Mouse (Mus musculus): ENCODE data around the gene Kank2. TPM values are rescaled to one million over a fixed set of nuclear protein-coding genes. Genes with fewer than 3 reads are reported as not detected.
"Not testable (repeated sequence)": the region's sequence is repeated elsewhere in the genome, so short reads cannot be mapped to it uniquely, and the experiment has no call there.

The Kank2 gene
- polyA plus RNA-seq, 1 experiment from 2014 or later: 16.0 TPM

- WGBS: 46% methylated on average over 3 of the region's 3 CpGs
- Histone ChIP-seq H3K4me3 (peak overlapping the region; percentile 95), H3K9ac (peak overlapping the region; percentile 98), H3K27me3 (replicated peaks) (no peaks in the 10 kb centered on the region), H3K9me3 (no peaks in the 10 kb centered on the region), H3K36me3 (peaks cover 60% of the 10 kb centered on the region), H3K27ac (replicated peaks) (peak overlapping the region; percentile 96), H3K4me2 (peak overlapping the region; percentile 73), H3K4me1 (peaks cover 69% of the 10 kb centered on the region)
- no peak for ATAC-seq (ENCODE audit: extremely low read depth, insufficient number of reproducible peaks, low FRiP score, low TSS enrichment)
These were observed 2.3 kb downstream of the Kank2 start for GRCm38 (mm10) chr9:21796259-21796658.

GRCm38 (mm10) chr9:21795579-21795978, 3.0 kb downstream of the Kank2 start:
- Histone ChIP-seq H3K4me1 (peaks cover 72% of the 10 kb centered on the region), H3K36me3 (peaks cover 60% of the 10 kb centered on the region), H3K27me3 (replicated peaks) (no peaks in the 10 kb centered on the region), H3K4me3 (peak overlapping the region; percentile 95; the same call in 1 of the 2 replicates), H3K27ac (replicated peaks) (peak overlapping the region; percentile 96; the same call in 1 of the 2 replicates), H3K9me3 (no peaks in the 10 kb centered on the region), H3K9ac (peak overlapping the region; percentile 98), H3K4me2 (peak overlapping the region; percentile 73)
- no peak for ATAC-seq (ENCODE audit: extremely low read depth, insufficient number of reproducible peaks, low FRiP score, low TSS enrichment)
- WGBS: 80% methylated on average over 5 of the region's 5 CpGs

- no peak overlapping the region for H3K27ac ChIP-seq (replicated peaks)
- no peak overlapping the region for H3K4me3 ChIP-seq
- H3K4me1 ChIP-seq: peaks cover 78% of the 10 kb centered on the region
- H3K36me3 ChIP-seq: peaks cover 61% of the 10 kb centered on the region
- no peak for ATAC-seq (ENCODE audit: extremely low read depth, insufficient number of reproducible peaks, low FRiP score, low TSS enrichment)
- H3K9me3 ChIP-seq: no peaks in the 10 kb centered on the region
- H3K4me2 ChIP-seq: no peak overlapping the region
- H3K27me3 ChIP-seq (replicated peaks): no peaks in the 10 kb centered on the region
- no peak overlapping the region for H3K9ac ChIP-seq
- 91% methylated on average over 25 of the region's 25 CpGs for WGBS
These were observed 3.6 kb downstream of the Kank2 start for GRCm38 (mm10) chr9:21794925-21795324.

GRCm38 (mm10) chr9:21794344-21794834, 4.2 kb downstream of the Kank2 start:
- no peaks in the 10 kb centered on the region for H3K9me3 ChIP-seq
- no peak overlapping the region for H3K27ac ChIP-seq (replicated peaks)
- H3K4me3 ChIP-seq: no peak overlapping the region
- WGBS: 93% methylated on average over 18 of the region's 18 CpGs
- H3K27me3 ChIP-seq (replicated peaks): no peaks in the 10 kb centered on the region
- H3K4me2 ChIP-seq: no peak overlapping the region
- no peak overlapping the region for H3K9ac ChIP-seq
- ATAC-seq (ENCODE audit: extremely low read depth, insufficient number of reproducible peaks, low FRiP score, low TSS enrichment): no peak
- H3K36me3 ChIP-seq: peaks cover 65% of the 10 kb centered on the region
- peaks cover 78% of the 10 kb centered on the region for H3K4me1 ChIP-seq

GRCm38 (mm10) chr9:21793507-21793906, 5.0 kb downstream of the Kank2 start:
- H3K9ac ChIP-seq; H3K4me3 ChIP-seq; H3K4me2 ChIP-seq; H3K27me3 ChIP-seq (replicated peaks); H3K9me3 ChIP-seq; ATAC-seq (ENCODE audit: extremely low read depth, insufficient number of reproducible peaks, low FRiP score, low TSS enrichment); H3K27ac ChIP-seq (replicated peaks): not testable (repeated sequence)
- 89% methylated on average over 6 of the region's 6 CpGs for WGBS
- Histone ChIP-seq H3K36me3 (peaks cover 74% of the 10 kb centered on the region), H3K4me1 (peaks cover 77% of the 10 kb centered on the region)

- no peak for ATAC-seq (ENCODE audit: extremely low read depth, insufficient number of reproducible peaks, low FRiP score, low TSS enrichment)
- Histone ChIP-seq H3K9me3 (no peaks in the 10 kb centered on the region), H3K9ac (peak overlapping the region; percentile 51), H3K27me3 (replicated peaks) (no peaks in the 10 kb centered on the region), H3K4me1 (peaks cover 86% of the 10 kb centered on the region), H3K4me3 (peak overlapping the region; percentile 13; the same call in 1 of the 2 replicates), H3K4me2 (peak overlapping the region; percentile 44), H3K36me3 (peaks cover 82% of the 10 kb centered on the region), H3K27ac (replicated peaks) (peak overlapping the region; percentile 83)
- 30% methylated on average over 8 of the region's 8 CpGs for WGBS
These were observed 5.9 kb downstream of the Kank2 start for GRCm38 (mm10) chr9:21792644-21793043.

- Histone ChIP-seq H3K9ac (peak overlapping the region; percentile 51), H3K27ac (replicated peaks) (peak overlapping the region; percentile 83), H3K27me3 (replicated peaks) (no peaks in the 10 kb centered on the region), H3K4me2 (peak overlapping the region; percentile 44), H3K4me3 (peak overlapping the region; percentile 0; the same call in 1 of the 2 replicates), H3K4me1 (peaks cover 85% of the 10 kb centered on the region), H3K9me3 (no peaks in the 10 kb centered on the region), H3K36me3 (peaks cover 90% of the 10 kb centered on the region)
- 37% methylated on average over 8 of the region's 8 CpGs for WGBS
- peak; percentile 48; the same call in 1 of the 2 replicates for ATAC-seq (ENCODE audit: extremely low read depth, insufficient number of reproducible peaks, low FRiP score, low TSS enrichment)
These were observed 6.7 kb downstream of the Kank2 start for GRCm38 (mm10) chr9:21791861-21792260.

- Histone ChIP-seq H3K9me3 (no peaks in the 10 kb centered on the region), H3K9ac (peak overlapping the region; percentile 58), H3K36me3 (peaks cover 97% of the 10 kb centered on the region), H3K27me3 (replicated peaks) (no peaks in the 10 kb centered on the region), H3K4me1 (peaks cover 54% of the 10 kb centered on the region), H3K27ac (replicated peaks) (peak overlapping the region; percentile 60), H3K4me2 (no peak overlapping the region), H3K4me3 (no peak overlapping the region)
- 63% methylated on average over 9 of the region's 9 CpGs for WGBS
- no peak for ATAC-seq (ENCODE audit: extremely low read depth, insufficient number of reproducible peaks, low FRiP score, low TSS enrichment)
These were observed 10.3 kb downstream of the Kank2 start for GRCm38 (mm10) chr9:21788234-21788633.

- Histone ChIP-seq H3K27ac (replicated peaks) (peak overlapping the region; percentile 60), H3K9me3 (no peaks in the 10 kb centered on the region), H3K4me2 (no peak overlapping the region), H3K36me3 (peaks cover 94% of the 10 kb centered on the region), H3K9ac (peak overlapping the region; percentile 58), H3K27me3 (replicated peaks) (no peaks in the 10 kb centered on the region), H3K4me1 (peaks cover 52% of the 10 kb centered on the region), H3K4me3 (no peak overlapping the region)
- no peak for ATAC-seq (ENCODE audit: extremely low read depth, insufficient number of reproducible peaks, low FRiP score, low TSS enrichment)
- WGBS: 72% methylated on average over 5 of the region's 5 CpGs
These were observed 10.9 kb downstream of the Kank2 start for GRCm38 (mm10) chr9:21787654-21788053.

GRCm38 (mm10) chr9:21786906-21787305, 11.6 kb downstream of the Kank2 start:
- WGBS: 17% methylated on average over 6 of the region's 6 CpGs
- H3K4me2 ChIP-seq: 0 out of 2 replicates have a peak overlapping the region, but pooled peaks have one; percentile 12
- no peak overlapping the region for H3K9ac ChIP-seq
- H3K27ac ChIP-seq (replicated peaks): 0 out of 2 replicates have a peak overlapping the region, but pooled peaks have one; percentile 60
- H3K36me3 ChIP-seq: peaks cover 91% of the 10 kb centered on the region
- no peaks in the 10 kb centered on the region for H3K27me3 ChIP-seq (replicated peaks)
- no peak for ATAC-seq (ENCODE audit: extremely low read depth, insufficient number of reproducible peaks, low FRiP score, low TSS enrichment)
- H3K4me3 ChIP-seq: no peak overlapping the region
- peaks cover 51% of the 10 kb centered on the region for H3K4me1 ChIP-seq
- no peaks in the 10 kb centered on the region for H3K9me3 ChIP-seq

- Histone ChIP-seq H3K36me3 (peaks cover 91% of the 10 kb centered on the region), H3K4me1 (peaks cover 51% of the 10 kb centered on the region)
- H3K9ac ChIP-seq; H3K9me3 ChIP-seq; H3K27ac ChIP-seq (replicated peaks); ATAC-seq (ENCODE audit: extremely low read depth, insufficient number of reproducible peaks, low FRiP score, low TSS enrichment); H3K4me2 ChIP-seq; H3K27me3 ChIP-seq (replicated peaks); H3K4me3 ChIP-seq: not testable (repeated sequence)
- WGBS: 52% methylated on average over 2 of the region's 2 CpGs
These were observed 12.2 kb downstream of the Kank2 start for GRCm38 (mm10) chr9:21786309-21786708.
